Mouse (Mus musculus): ENCODE data around the gene AI182371.
A peak's percentile ranks its signal among the peaks of the same experiment; 100 is the strongest.

DNA sequence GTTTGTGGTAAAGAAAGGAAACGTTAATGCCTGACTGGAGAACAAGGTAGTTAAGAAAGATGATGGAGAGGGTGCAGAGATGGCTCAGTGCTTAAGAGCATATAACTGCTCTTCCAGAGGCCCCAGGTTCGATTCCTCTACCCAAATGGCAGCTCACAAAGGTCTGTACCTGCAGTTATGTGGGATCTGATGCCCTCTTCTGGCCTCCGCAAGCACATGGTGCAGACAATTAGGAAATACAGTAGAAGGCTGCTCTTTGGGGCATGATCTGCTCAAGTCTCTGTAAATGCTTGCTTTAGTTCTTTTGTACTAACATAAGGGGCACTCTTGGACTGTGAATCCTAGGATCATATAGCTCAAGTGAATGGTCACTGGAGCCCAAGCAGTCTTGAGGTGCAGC lies 7.4 kb upstream of the AI182371 start:
- TF ChIP-seq MAFK (IDR thresholded peaks at IDR 0.05; ENCODE audit: insufficient read depth, low read depth, low read length) (no peak), ZC3H11A (IDR thresholded peaks at IDR 0.05; ENCODE audit: borderline replicate concordance, low read depth, low read length) (0 out of 2 replicates have a peak, but pooled peaks have one; percentile 12)
